Mouse (Mus musculus) thymus, adult 2 months (tissue): ENCODE data around the gene Zbtb42. TPM values are rescaled to one million over a fixed set of nuclear protein-coding genes. Genes with fewer than 3 reads are reported as not detected.

Experiments used
- DNase-seq: peaks from one replicate; pipeline ENCODE4 v3.0.0; 2021
- H3K27ac ChIP-seq: fragments of 200-500 bp; 2 replicates; pipeline ENCODE4 v1.5.1; 2012; ENCODE audit warnings: low read length, control low read depth; ENCODE audit not compliant: control insufficient read depth, insufficient read depth
- H3K27me3 ChIP-seq: fragments of 200-500 bp; 2 replicates; pipeline ENCODE4 v1.6.1; 2012; ENCODE audit warnings: mild to moderate bottlenecking, low read length, moderate library complexity, mixed read lengths; ENCODE audit not compliant: control insufficient read depth, insufficient read depth
- H3K36me3 ChIP-seq: fragments of 200-500 bp; 2 replicates; pipeline ENCODE4 v1.6.1; 2012; ENCODE audit warnings: mild to moderate bottlenecking, low read length, moderate library complexity; ENCODE audit not compliant: control insufficient read depth, insufficient read depth
- H3K4me1 ChIP-seq: fragments of 200-500 bp; replicated peaks from 2 replicates; pipeline ENCODE4 v1.6.1; 2012; ENCODE audit warnings: low read length; ENCODE audit not compliant: control insufficient read depth, insufficient read depth
- H3K4me3 ChIP-seq: fragments of 200-500 bp; 2 replicates; pipeline ENCODE4 v1.5.1; 2012; ENCODE audit warnings: mild to moderate bottlenecking, low read length, control low read depth, moderate library complexity; ENCODE audit not compliant: control insufficient read depth, insufficient read depth
- CTCF ChIP-seq: fragments of 200-500 bp; IDR thresholded peaks from 2 replicates; pipeline ENCODE4 v1.5.1; 2012; ENCODE audit warnings: mild to moderate bottlenecking, control low read depth, low read length, moderate library complexity, borderline replicate concordance; ENCODE audit not compliant: control insufficient read depth, poor library complexity, insufficient read depth; ENCODE audit errors: extremely low read depth
- POLR2A ChIP-seq: fragments of 200-500 bp; IDR thresholded peaks from 2 replicates; pipeline ENCODE4 v1.6.1; 2012; ENCODE audit warnings: mild to moderate bottlenecking, low read length, control low read depth, moderate library complexity; ENCODE audit not compliant: control insufficient read depth, poor library complexity, insufficient read depth; ENCODE audit errors: extremely low read depth
- WGBS: fragments of 180-500 bp; shearing (Covaris S2); methylation state at CpG from one replicate; pipeline ENCODE4 v1.1.7; 2018; 5-methylcytosine and 5-hydroxymethylcytosine counted together
- polyA plus RNA-seq: library from polyadenylated mRNA; depleted of rRNA; stranded (reverse); fragments of >200 nt; gene quantifications from 2 replicates; pipeline ENCODE4 v1.2.3, GENCODE M21; 2012; rRNA removed

Zbtb42 gene
- polyA plus RNA-seq, 1 experiment: 17.8 TPM

GRCm38 (mm10) chr12:112723028-112723330, 44.4 kb downstream of the Zbtb42 start:
- 41% methylated on average over 5 of the region's 5 CpGs for WGBS

GRCm38 (mm10) chr12:112723445-112723844, 44.8 kb downstream of the Zbtb42 start:
- no peak overlapping the region for H3K27ac ChIP-seq

More at GRCm38 (mm10) chr12:112723028-112723330, 44.4 kb downstream of the Zbtb42 start:
- peaks cover 14% of the 10 kb centered on the region for H3K4me1 ChIP-seq
- no peak for DNase-seq
- H3K27me3 ChIP-seq: no peaks in the 10 kb centered on the region; the same call in 1 of the 2 replicates
- no peak overlapping the region for H3K27ac ChIP-seq
- peak overlapping the region; percentile 57; the same call in 1 of the 2 replicates for H3K4me3 ChIP-seq
- H3K36me3 ChIP-seq: no peaks in the 10 kb centered on the region
- TF ChIP-seq CTCF (no peak), POLR2A (no peak)

GRCm38 (mm10) chr12:112724077-112724805, 45.6 kb downstream of the Zbtb42 start:
- peaks cover 14% of the 10 kb centered on the region for H3K4me1 ChIP-seq
- TF ChIP-seq POLR2A: no peak
- TF ChIP-seq CTCF: peak; percentile 47; the same call in 1 of the 2 replicates
- no peaks in the 10 kb centered on the region; the same call in 1 of the 2 replicates for H3K27me3 ChIP-seq
- no peak overlapping the region for H3K27ac ChIP-seq
- no peaks in the 10 kb centered on the region for H3K36me3 ChIP-seq
- DNase-seq: peak; percentile 75
- no peak overlapping the region for H3K4me3 ChIP-seq
- WGBS: 83% methylated on average over 11 of the region's 11 CpGs

More at GRCm38 (mm10) chr12:112723445-112723844, 44.8 kb downstream of the Zbtb42 start:
- no peak for DNase-seq
- TF ChIP-seq CTCF: no peak
- no peak for TF ChIP-seq POLR2A
- WGBS: 93% methylated on average over 6 of the region's 6 CpGs
- no peaks in the 10 kb centered on the region; the same call in 1 of the 2 replicates for H3K27me3 ChIP-seq
- H3K4me1 ChIP-seq: peaks cover 14% of the 10 kb centered on the region
- no peaks in the 10 kb centered on the region for H3K36me3 ChIP-seq
- H3K4me3 ChIP-seq: no peak overlapping the region

GRCm38 (mm10) chr12:112727801-112728200, 49.2 kb downstream of the Zbtb42 start:
- Histone ChIP-seq H3K36me3 (no peaks in the 10 kb centered on the region), H3K4me3 (no peak overlapping the region), H3K4me1 (peaks cover 2% of the 10 kb centered on the region), H3K27me3 (no peaks in the 10 kb centered on the region; the same call in 1 of the 2 replicates), H3K27ac (no peak overlapping the region)
- no peak for DNase-seq
- TF ChIP-seq POLR2A: no peak
- no peak for TF ChIP-seq CTCF
- 88% methylated on average over 8 of the region's 8 CpGs for WGBS

- no peak overlapping the region for H3K27ac ChIP-seq
- no peaks in the 10 kb centered on the region for H3K27me3 ChIP-seq
- WGBS: 94% methylated on average over 14 of the region's 14 CpGs
- H3K4me1 ChIP-seq: no peaks in the 10 kb centered on the region
- DNase-seq: no peak
- no peaks in the 10 kb centered on the region for H3K36me3 ChIP-seq
- H3K4me3 ChIP-seq: no peak overlapping the region
- TF ChIP-seq CTCF (no peak), POLR2A (no peak)
Observed at GRCm38 (mm10) chr12:112730808-112731207, 52.2 kb downstream of the Zbtb42 start.

Other genes starting within 250 kb of the Zbtb42 start
- 13.6 and 14.5 TPM in 2 replicates for gene A530016L24Rik, start 189.4 kb upstream of the Zbtb42 start, polyA plus RNA-seq
- 0.04 and 0.05 TPM in 2 replicates for gene Tmem179, start 162.1 kb upstream of the Zbtb42 start, polyA plus RNA-seq
- 26.3 and 26.8 TPM in 2 replicates for gene Inf2, start 90.0 kb upstream of the Zbtb42 start, polyA plus RNA-seq
- gene Adssl1, start 58.8 kb upstream of the Zbtb42 start, polyA plus RNA-seq: 10.9 and 14.2 TPM in 2 replicates
- 131 and 134 TPM in 2 replicates for gene Siva1, start 34.1 kb upstream of the Zbtb42 start, polyA plus RNA-seq
- gene Akt1, start 3.9 kb upstream of the Zbtb42 start, polyA plus RNA-seq: 220 and 229 TPM in 2 replicates
- gene Cep170b, start 41.6 kb downstream of the Zbtb42 start, polyA plus RNA-seq: 21.1 and 22.8 TPM in 2 replicates
- gene Pld4, start 81.8 kb downstream of the Zbtb42 start, polyA plus RNA-seq: 82.3 and 99.8 TPM in 2 replicates
- gene Ahnak2, start 123.8 kb downstream of the Zbtb42 start, polyA plus RNA-seq: 3.3 and 4.0 TPM in 2 replicates
- 2.8 and 2.9 TPM in 2 replicates for gene Clba1, start 130.1 kb downstream of the Zbtb42 start, polyA plus RNA-seq
- gene Cdca4, start 150.6 kb downstream of the Zbtb42 start, polyA plus RNA-seq: 124 and 126 TPM in 2 replicates
- gene Gpr132, start 189.4 kb downstream of the Zbtb42 start, polyA plus RNA-seq: 256 and 265 TPM in 2 replicates